Mouse (Mus musculus) retina, adult 2 months (tissue): Measurements from ENCODE around the gene Dnttip1.
"Not testable (repeated sequence)": the region's sequence is repeated elsewhere in the genome, so short reads cannot be mapped to it uniquely, and the experiment has no call there.

Experiments
- DNase-seq: peaks from one replicate; pipeline ENCODE4 v3.0.0-alpha.2; 2012; ENCODE audit warnings: low read depth, low spot score

Dnttip1 gene

DNA sequence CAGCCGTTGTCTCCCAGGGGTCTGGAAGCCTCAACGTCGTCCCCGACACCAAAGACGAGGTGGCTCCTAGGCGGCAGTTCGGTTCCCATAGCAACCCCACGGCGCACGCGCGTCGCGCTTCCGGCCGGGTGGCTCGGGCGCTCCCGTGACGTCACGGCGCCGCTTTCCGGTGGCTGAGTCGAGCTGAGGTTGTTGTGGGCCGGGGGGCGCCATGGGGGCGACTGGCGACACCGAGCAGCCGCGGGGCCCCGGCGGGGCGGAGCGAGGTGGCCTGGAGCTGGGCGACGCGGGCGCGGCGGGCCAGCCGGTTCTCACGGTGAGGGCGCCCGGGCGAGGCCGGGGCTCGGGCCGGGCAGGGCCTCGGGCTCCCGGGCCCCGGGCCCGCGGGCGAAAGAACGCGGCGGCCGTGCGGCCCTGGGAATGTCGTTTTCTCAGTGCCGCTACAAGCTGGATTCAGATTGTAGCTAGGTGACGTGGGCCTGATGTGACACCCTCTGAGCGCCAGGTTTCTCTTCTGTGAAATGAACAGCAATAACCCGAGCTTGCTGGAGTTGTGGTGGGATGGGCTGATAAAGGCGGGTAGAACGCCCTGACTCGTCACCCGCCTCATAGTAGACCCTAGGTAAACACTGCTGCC, at the start of gene Dnttip1, which contains the start of gene Wfdc3:
Dnttip1 (plus strand) TSS at position 141 of the 637 bp plus-strand sequence.
Wfdc3 (minus strand) TSS at position 89 of the 637 bp plus-strand sequence.
- peak; percentile 78 for DNase-seq

DNA sequence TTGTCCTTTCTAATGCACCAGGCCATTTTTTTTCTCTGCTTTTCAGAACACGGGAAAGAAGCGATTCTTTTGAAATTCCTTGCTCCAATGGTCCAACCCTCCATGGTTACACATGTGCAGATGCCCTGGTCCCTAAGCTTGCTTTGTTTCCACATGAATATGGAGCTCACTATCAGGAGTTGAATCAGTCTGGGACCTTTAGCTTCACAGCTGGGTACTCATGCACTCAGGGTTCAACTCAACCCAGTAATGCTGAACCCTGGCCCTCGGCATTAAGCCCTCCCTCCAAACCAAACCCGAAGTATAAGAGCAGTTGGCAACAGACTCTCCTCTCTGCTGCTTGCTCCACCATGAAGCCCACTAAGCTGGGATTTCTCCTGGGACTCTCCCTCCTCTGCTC, 47.6 kb upstream of the Dnttip1 start, which contains the start of gene Spint4:
Spint4 (plus strand) TSS at position 301 of the 400 bp plus-strand sequence.
- DNase-seq = no peak

DNA sequence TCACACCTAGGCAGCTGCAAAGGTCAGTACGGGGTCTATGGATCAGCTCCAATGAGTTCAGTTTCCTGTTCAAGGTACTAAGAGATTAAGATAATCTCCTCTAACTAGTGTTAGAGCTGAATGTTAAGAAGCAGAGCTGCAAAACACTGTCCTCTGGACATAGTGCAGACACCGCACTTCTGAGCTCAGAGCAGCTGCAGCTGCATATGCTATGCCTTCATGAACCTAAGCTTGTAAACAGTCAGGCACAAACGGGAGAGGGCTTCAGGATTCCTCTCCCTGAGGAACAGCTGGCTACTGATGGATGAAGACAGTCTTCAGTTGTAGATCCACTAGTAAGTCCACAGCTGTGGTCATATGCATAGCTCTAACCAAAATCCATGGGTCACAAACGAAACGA, 44.8 kb upstream of the Dnttip1 start:
- DNase-seq = no peak

DNA sequence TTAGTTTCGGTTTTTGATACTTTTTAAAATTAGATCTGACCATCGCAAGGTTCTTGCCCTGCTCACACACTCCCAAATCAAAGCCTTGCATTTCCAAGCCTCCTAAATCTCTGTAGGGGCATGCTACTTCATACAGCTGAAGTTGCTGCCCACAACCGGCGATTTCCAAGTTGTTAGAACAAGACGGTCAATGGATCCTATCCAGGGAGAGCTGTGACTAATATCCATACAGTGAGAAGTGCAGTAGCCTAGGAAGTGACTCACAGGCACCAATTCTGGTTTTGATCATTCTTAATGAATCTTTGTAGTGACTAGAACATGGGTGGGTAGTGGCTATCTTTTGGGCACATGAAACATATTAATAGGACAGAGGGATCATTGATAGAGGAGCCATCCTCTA, 44.0 kb upstream of the Dnttip1 start:
- no peak for DNase-seq

DNA sequence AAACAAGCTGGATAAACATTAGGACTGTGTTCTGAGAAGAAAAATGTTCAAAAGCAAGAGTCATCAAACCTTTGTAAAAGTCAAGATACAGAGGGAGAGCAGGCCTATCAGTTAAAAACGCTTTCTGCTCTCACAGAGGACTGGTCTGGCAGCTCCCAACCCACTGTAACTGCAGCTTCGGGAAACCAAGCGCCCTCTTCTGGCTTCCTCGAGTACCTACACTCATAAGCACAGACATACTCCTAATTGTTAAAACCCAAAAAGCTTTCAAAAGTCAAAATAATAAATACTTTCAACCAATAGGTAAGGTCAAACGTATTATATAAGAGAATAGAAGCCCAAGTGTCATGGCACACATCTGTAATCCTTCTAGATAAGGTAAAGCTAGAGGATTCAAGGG, 41.5 kb upstream of the Dnttip1 start:
- no peak for DNase-seq

DNA sequence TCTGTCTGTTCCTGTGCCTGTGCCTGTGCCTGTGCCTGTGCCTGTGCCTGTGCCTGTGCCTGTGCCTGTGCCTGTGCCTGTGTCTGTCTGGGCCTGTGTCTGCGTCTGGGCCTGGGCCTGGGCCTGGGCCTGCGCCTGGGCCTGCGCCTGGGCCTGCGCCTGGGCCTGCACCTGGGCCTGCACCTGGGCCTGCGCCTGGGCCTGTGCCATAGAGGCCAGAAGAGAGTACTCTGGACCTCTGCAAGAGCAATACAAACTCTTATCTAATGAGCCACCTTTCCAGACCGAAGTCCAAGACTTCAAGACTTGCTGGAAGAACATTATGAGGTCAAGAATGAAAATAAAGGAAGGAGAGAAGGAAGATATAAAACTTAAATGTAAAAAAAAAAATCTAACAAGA, 40.5 kb upstream of the Dnttip1 start:
- no peak for DNase-seq

DNA sequence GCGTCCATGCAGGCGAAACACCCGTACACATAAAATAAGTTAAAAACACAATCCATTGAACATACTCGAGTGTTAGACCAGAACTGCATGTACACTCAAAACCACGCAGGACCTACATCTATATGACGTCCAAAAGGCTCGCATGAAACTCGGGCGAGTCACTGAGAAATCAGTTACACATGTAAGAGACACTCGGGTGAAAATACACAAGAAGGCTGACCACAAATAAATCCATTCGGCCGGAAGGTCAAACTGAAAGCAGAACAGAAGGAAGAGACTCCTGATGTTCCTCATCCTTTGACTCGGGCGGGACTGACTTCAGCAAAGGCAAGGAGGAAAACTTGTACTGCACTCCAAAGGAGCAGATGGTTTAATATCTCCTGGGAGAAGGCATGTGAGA, 39.8 kb upstream of the Dnttip1 start:
- no peak for DNase-seq

DNA sequence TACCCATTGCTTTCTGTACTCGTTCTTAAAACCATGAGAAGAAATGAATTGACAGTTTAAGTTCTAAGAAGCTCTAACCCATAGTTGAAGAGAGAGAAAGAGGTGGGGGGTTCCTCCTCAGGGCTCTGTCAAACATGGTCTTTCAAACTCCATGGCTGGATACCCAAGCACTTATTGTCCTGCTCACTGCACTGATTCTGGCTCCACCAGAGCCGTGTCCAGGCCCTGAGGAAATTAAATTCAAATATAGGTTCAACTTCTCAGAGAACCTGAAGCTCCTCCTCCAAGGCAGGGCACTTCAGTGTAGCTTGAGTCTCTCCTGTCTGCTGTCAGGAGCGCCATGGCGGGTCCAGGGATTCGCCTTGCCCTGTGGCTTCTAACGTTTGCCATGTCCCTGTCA, 30.8 kb upstream of the Dnttip1 start, which contains the start of gene Spint5:
Spint5 (plus strand) TSS at position 301 of the 400 bp plus-strand sequence.
- no peak for DNase-seq

DNA sequence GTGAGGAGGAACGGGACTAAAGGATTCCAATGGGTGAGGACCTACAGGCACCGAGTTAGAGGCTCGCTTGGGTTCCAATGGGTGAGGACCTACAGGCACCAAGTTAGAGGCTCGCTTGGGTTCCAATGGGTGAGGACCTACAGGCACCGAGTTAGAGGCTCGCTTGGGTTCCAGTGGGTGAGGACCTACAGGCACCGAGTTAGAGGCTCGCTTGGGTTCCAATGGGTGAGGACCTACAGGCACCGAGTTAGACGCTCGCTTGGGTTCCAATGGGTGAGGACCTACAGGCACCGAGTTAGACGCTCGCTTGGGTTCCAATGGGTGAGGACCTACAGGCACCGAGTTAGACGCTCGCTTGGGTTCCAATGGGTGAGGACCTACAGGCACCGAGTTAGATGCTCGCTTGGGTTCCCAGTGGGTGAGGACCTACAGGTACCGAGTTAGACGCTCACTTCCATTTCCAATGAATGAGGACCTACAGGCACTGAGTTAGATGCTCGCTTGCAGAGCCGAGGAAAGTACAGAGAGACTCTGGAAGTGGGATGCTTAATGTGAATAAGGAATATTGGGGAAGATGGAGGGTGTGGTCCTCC, 29.5 kb upstream of the Dnttip1 start:
- DNase-seq = not testable (repeated sequence)

DNA sequence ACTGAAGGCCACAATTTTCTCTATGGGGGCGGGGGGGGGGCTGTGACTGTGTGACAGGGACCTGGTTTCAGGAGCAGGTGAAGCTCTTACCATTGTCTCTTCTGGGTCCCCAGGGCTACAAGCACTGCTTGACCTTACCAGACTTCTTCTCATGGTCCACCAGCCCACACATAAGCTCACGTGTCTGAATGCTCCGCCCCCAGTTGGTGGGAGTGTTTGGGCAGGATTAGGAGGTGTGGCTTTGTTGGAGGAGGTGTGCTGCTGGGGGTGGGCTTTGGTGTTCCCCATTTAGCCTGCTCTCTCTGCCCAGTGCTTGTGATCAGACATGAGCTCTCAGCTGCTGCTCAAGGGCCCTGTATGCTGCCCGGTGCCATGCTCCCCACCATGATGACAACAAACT, 22.5 kb upstream of the Dnttip1 start:
- no peak for DNase-seq

DNA sequence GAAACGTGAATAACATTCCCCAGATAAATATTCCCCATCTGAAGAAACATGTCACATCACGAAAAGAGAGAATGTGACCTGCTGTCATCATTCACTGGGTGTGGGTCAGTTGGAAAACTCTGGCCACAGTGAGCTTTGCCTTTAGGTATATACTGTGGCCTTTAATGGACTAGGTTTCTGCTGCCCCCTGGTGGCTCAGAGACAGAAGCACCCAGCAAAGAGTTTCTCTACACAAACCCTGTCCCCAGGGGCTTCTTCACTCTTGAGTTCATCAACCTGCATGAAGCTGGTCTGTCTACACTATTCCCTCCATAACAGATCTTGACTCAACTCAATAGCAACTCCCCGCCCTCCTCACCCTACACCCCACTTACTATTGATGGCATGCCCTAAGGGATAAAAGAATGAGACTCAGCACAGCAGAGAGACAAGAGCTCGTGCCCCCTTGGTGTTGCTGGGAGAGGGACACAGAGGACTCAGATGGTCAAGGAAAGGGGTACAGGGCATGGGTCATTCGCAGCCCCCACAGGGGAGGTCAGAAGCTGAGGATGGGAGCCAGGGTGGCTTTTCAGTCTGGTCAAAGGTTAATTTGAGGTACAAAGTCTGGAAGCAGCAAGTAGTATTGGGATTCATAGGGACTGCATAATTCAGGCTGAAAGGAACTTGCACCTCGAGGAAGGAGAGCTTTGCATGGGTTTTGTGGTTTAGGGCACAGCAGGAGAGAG, 19.7 kb upstream of the Dnttip1 start:
- DNase-seq = peak; percentile 36

DNA sequence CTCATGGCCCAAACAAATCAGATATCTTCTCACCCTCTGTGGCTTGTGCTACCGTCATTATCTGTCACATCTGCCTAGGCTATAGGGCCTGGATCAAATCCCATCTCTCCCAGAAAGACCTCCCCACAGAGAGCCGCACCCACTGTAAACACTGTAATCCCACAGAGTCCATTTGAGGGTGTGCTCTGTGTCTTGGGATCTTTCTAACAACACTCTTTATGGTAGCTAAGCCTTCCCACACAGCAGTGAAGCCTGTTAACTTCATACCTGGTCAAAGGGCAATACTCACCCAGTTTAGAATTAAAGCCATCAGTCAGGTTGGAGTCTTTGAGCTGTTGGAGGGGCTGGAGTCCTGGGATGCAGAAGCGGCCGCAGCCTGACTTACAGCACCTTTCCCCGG, 14.1 kb upstream of the Dnttip1 start:
- DNase-seq = no peak

DNA sequence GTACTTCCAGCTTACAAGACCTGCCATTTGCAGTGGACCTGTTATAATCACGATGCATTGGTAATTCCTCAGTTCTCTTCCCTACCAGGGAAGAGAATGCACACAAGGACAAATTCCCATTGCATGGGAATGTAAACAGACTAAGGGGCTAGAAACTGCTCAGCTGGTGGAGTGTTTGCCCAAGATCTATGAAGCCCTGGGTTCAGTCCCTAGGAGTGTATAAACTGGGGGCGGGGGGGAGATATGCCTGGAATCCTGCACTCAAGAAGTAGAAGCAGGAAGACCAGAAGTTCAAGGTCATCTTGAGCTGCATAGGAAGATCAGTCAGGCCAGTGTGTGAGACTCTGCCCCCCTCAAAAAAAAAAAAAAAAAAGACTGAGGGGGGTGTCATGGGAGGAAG, 12.5 kb upstream of the Dnttip1 start:
- DNase-seq = no peak

DNA sequence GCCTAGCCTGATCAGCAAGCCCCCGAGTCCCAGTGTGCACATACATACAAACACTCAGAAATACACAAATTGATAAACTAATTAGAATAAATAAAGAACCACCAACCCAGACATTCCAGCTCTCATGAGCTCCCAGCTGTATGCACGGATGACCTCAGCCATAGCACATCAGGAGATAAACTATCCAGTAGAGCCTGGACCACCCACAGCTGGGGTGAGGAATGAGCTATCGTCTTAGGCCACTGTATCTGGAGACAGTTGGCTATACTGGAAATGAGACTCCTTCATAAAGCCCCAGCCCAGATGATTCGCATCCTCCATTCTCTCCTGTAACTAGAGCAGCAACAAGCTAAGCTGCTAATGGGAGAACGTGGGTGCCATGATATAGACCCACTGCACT, 10.9 kb upstream of the Dnttip1 start:
- DNase-seq = no peak

DNA sequence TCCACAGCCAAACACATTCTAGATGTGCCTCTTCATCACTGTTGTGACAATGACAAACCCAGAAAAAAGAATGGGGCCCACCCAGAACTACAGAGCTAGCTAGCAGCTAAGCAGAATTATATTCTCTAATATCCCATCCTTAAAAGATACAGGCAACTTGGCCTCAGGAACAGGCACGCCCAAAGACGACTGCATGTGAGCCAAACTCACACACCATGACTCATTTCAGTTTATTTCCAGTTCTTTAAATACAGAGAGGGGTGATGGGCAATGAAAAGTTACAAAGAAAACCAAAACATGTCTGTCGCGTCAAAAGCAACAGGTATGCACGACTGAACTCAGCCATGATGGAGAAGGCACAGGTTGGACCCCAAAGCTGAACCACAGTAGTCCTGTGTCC, 10.3 kb upstream of the Dnttip1 start:
- no peak for DNase-seq

DNA sequence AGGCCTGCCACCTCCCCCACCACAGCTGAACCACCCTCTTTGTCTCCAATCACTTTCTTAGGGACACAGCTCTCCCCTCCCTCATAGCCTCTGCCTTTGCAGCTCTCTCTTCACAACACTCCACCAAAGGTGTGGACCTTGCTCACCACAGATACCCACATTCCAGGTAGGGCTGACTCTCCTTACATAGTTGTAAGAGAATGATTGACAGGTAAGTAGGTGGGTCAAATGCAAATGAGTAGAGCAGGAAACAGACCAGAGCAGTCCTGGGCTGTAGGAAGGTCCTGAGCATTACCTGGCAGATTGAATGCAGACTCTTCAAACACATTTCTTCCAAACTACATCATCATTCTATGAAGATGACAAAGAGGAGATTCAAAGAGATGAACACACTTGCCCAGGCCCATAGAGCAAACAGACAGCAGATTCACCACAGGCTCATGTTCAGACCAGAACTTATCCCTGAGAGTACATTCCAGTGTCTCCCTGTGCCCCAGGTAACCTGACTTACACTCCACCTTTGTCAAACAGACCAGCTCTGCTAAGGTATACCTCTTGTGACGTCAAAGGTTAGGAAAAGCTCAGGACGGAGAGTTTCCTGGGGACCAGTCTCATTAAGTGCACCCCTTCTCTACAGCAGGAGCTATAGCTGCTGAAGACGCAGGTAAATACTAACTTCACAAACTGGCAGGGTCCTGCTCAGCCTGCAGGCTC, 8.2 kb upstream of the Dnttip1 start:
- DNase-seq = no peak

DNA sequence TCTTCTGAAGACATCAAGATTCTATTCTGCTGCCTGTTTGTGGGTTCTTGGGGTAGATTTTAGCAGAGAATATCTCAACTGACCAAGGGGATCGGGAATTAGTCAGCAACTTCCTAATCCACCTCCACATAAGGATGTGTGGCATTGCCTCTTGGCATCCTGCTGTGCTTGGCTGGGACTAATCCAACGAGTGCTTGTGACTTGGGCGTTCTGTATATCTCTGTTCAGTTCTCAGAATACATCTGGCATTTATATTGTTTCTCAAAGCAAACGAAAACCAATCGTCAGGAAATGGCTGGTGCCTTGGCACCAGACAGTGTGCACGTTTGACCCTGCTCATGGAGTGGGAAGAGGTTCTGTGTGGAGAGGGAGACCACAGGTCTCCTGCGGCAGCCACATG, 5.9 kb upstream of the Dnttip1 start:
- no peak for DNase-seq

DNA sequence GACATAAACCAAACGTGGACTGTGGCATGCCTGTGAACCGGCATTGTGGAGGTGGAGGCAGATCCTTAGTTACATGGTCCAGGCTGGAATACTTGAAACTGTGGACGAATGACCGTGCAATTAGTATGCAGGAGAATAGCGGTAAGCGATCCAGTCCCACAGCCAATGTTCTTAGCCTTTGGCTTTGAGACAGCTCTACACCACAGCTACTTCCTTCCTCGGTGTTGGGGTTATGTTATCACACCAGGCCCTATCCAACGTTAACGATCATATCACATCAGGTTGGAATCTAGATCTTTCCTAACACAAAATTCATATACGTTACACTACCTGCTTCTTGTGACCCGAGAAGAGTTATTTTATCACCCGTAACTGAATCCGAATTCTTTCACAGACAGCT, 796 bp upstream of the Dnttip1 start:
- no peak for DNase-seq

DNA sequence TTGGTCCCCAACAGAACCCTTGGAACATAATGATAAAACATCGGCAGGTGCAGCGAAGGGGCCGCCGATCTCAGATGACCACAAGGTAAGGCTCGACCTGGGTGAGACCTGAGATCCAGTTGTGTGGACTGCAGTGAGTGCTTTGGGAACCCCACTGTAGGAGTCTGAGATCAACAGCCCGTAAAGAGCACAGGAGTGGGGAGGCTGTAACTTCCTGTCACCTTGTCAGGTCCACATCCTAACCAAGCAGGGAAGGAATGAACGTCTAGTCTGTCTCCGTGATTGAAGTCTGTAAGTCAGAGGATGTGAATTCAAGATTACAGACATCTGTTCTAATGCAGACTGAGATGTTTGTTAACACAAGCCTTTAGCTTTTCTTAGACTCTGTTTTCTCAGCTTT, 910 bp downstream of the Dnttip1 start:
- no peak for DNase-seq

DNA sequence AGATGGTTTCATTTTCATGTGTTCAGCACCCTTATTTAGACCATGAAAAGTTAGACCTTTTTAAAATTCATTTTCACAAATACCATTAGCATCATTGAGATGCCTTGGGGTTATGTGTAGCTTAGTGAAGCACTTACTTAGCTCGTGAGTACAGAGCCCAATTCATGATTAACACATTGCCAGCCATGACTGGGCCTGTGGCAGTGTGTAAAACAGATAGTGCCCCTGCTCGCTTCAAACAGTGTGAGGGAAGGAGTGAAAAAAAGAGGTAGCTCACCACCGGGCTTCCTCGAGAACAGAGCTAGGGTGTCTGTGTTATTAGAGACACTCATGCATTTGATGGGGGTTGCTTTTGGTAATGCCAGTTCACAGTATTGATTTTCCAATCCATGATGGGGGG, 2.4 kb downstream of the Dnttip1 start:
- no peak for DNase-seq

DNA sequence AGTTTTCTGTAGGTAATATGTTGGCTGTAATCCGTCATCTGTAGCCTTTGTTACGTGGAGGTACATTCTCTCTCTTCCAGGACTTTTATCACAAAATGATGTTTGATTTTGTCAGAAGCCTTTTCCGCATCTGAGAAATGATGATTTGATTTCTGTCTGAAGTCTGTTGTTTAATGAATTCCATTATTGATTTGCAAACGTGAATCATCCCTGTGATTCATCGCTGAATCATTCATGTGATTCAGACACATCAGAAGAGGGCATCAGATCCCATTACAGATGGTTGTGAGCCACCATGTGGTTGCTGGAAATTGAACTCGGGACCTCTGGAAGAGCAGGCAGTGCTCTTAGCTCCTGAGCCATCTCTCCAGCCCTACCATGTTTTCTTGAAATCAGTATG, 3.2 kb downstream of the Dnttip1 start:
- no peak for DNase-seq

DNA sequence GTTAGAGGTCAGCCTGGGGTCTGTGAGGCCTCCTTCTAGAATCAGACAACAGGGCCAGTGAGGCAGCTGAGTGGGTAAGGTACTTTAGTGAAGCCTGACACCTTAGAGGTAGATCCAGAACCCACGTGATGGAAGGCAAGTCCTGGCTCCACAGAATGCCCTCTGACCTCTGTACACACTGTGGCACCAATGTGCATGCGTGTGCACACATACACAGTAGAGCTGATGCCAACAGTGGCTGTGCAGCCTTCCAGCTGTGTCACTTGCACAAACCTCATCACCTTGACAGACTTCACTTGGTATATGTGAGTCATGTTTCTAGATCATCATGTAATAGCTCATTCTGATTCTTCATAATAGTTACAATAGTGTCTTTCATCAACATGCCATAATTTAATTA, 6.7 kb downstream of the Dnttip1 start:
- no peak for DNase-seq
